Mouse (Mus musculus) layer of hippocampus, postnatal 36 days (tissue): ENCODE data around the gene Senp1. TPM values are rescaled to one million over a fixed set of nuclear protein-coding genes. Genes with fewer than 3 reads are reported as not detected.

Experiments used
- DNase-seq, 2 experiments: peaks; one replicate each; pipeline ENCODE4 v3.0.0; 2022
- total RNA-seq, 2 experiments: library from RNA; stranded (reverse); gene quantifications; 2 replicates each; pipeline ENCODE4 v1.2.3; 2021

The Senp1 gene
- total RNA-seq, 2 experiments from 2014 or later, result 12.3 to 14.2 TPM

GRCm38 (mm10) chr15:98107703-98108296 lies 14.3 kb upstream of the Senp1 start:
- no peak for DNase-seq

- DNase-seq, result no peak
Measured at GRCm38 (mm10) chr15:98107230-98107629, 13.7 kb upstream of the Senp1 start.

GRCm38 (mm10) chr15:98106506-98106905 lies 13.0 kb upstream of the Senp1 start:
- DNase-seq, result no peak

- DNase-seq, result no peak
Measured at GRCm38 (mm10) chr15:98102401-98102800, 8.9 kb upstream of the Senp1 start.

GRCm38 (mm10) chr15:98098519-98098918 lies 5.0 kb upstream of the Senp1 start:
- no peak for DNase-seq

- no peak for DNase-seq
Measured at GRCm38 (mm10) chr15:98096957-98097356, 3.4 kb upstream of the Senp1 start.

- DNase-seq, result no peak
Measured at GRCm38 (mm10) chr15:98094905-98095304, 1.4 kb upstream of the Senp1 start.

GRCm38 (mm10) chr15:98092372-98093120 lies 998 bp downstream of the Senp1 start, which contains the start of gene Pfkm:
Gene Pfkm, plus strand, starts transcription at chr15:98092589.
- DNase-seq, result no peak

GRCm38 (mm10) chr15:98091841-98092240 lies 1.7 kb downstream of the Senp1 start:
- no peak for DNase-seq

GRCm38 (mm10) chr15:98089421-98090183 lies 3.9 kb downstream of the Senp1 start:
- no peak for DNase-seq

- DNase-seq, result no peak
Measured at GRCm38 (mm10) chr15:98088889-98089288, 4.7 kb downstream of the Senp1 start.

- no peak for DNase-seq
Measured at GRCm38 (mm10) chr15:98076901-98077300, 16.6 kb downstream of the Senp1 start.

- DNase-seq, result no peak
Measured at GRCm38 (mm10) chr15:98075034-98075433, 18.5 kb downstream of the Senp1 start.

GRCm38 (mm10) chr15:98074521-98074920 lies 19.0 kb downstream of the Senp1 start:
- DNase-seq, result no peak

- DNase-seq, result no peak
Measured at GRCm38 (mm10) chr15:98070376-98070775, 23.2 kb downstream of the Senp1 start.

GRCm38 (mm10) chr15:98069566-98070245 lies 23.8 kb downstream of the Senp1 start:
- no peak for DNase-seq

- no peak for DNase-seq
Measured at GRCm38 (mm10) chr15:98068506-98068905, 25.0 kb downstream of the Senp1 start.

- DNase-seq, result no peak
Measured at GRCm38 (mm10) chr15:98067492-98067891, 26.1 kb downstream of the Senp1 start.

- DNase-seq, result no peak
Measured at GRCm38 (mm10) chr15:98066602-98067001, 26.9 kb downstream of the Senp1 start.

- no peak for DNase-seq
Measured at GRCm38 (mm10) chr15:98065881-98066280, 27.7 kb downstream of the Senp1 start.

GRCm38 (mm10) chr15:98055246-98055645 lies 38.3 kb downstream of the Senp1 start:
- peak in 1 of 2 experiments; percentile 18 for DNase-seq

GRCm38 (mm10) chr15:98051685-98052084 lies 41.9 kb downstream of the Senp1 start:
- DNase-seq, result no peak
